Mouse (Mus musculus) heart, postnatal 14 days (tissue): ENCODE data around the gene Pde4b. TPM values are rescaled to one million over a fixed set of nuclear protein-coding genes. Genes with fewer than 3 reads are reported as not detected.
A peak's percentile ranks its signal among the peaks of the same experiment; 100 is the strongest.

ENCODE experiments used
- DNase-seq, 2 experiments: peaks; one replicate each; pipeline ENCODE4 v3.0.0; 2021 to 2022
- intact Hi-C: fragments of 180-260 bp; cut with DNase I; formaldehyde crosslinking; loops from one replicate; pipeline ENCODE4 v1.15.1; 2025
- total RNA-seq, 2 experiments: library from RNA; stranded (reverse); gene quantifications; 2 replicates each; pipeline ENCODE4 v1.2.3; 2021

Pde4b gene
- total RNA-seq, 2 experiments from 2014 or later: 45.3 to 46.5 TPM

- intact Hi-C loops: no loop called here
- DNase-seq: no peak
Measured at GRCm38 (mm10) chr4:102623789-102624611, 536.7 kb downstream of the Pde4b start.

GRCm38 (mm10) chr4:102624937-102625336, 537.6 kb downstream of the Pde4b start:
- DNase-seq: no peak
- intact Hi-C loops: no loop called here

GRCm38 (mm10) chr4:102627799-102628198, 540.5 kb downstream of the Pde4b start:
- intact Hi-C loops: no loop called here
- no peak for DNase-seq

- intact Hi-C loops: no loop called here
- DNase-seq: no peak
Measured at GRCm38 (mm10) chr4:102629621-102630020, 542.3 kb downstream of the Pde4b start.

- intact Hi-C loops: no loop called here
- no peak for DNase-seq
Measured at GRCm38 (mm10) chr4:102630261-102630660, 542.9 kb downstream of the Pde4b start.

GRCm38 (mm10) chr4:102631624-102632023, 544.3 kb downstream of the Pde4b start:
- DNase-seq: no peak
- intact Hi-C loops: loop anchor here (2.0 kb wide), 1 partner anchor 57 kb away; no protein-coding TSS in a partner anchor

- DNase-seq: no peak
- intact Hi-C loops: loop anchor here (2.0 kb wide), 1 partner anchor 58 kb away; no protein-coding TSS in a partner anchor
Measured at GRCm38 (mm10) chr4:102633241-102633640, 545.9 kb downstream of the Pde4b start.

GRCm38 (mm10) chr4:102635258-102635657, 547.9 kb downstream of the Pde4b start:
- intact Hi-C loops: no loop called here
- DNase-seq: peak; percentile 35 to 51

GRCm38 (mm10) chr4:102635944-102636343, 548.6 kb downstream of the Pde4b start:
- no peak for DNase-seq
- intact Hi-C loops: no loop called here

GRCm38 (mm10) chr4:102637348-102637910, 550.1 kb downstream of the Pde4b start:
- DNase-seq: no peak
- intact Hi-C loops: no loop called here

GRCm38 (mm10) chr4:102640942-102641341, 553.6 kb downstream of the Pde4b start:
- intact Hi-C loops: no loop called here
- DNase-seq: no peak

GRCm38 (mm10) chr4:102644062-102644461, 556.7 kb downstream of the Pde4b start:
- DNase-seq: no peak
- intact Hi-C loops: no loop called here

- DNase-seq: no peak
- intact Hi-C loops: no loop called here
Measured at GRCm38 (mm10) chr4:102647056-102647455, 559.7 kb downstream of the Pde4b start.

- intact Hi-C loops: loop anchor here (5.0 kb wide), 1 partner anchor 83 kb away; no protein-coding TSS in a partner anchor
- DNase-seq: no peak
Measured at GRCm38 (mm10) chr4:102655331-102655730, 568.0 kb downstream of the Pde4b start.

GRCm38 (mm10) chr4:102656494-102657036, 569.2 kb downstream of the Pde4b start:
- intact Hi-C loops: loop anchor here (1.0 to 5.0 kb wide), 3 partner anchors 84 to 430 kb away; no protein-coding TSS in a partner anchor
- DNase-seq: peak; percentile 34 to 49

Other genes starting within 250 kb of the Pde4b start
- gene B020004J07Rik, start 243.5 kb upstream of the Pde4b start, total RNA-seq: not detected
- not detected for gene C130073F10Rik, start 193.8 kb upstream of the Pde4b start, total RNA-seq
- not detected for gene Gm12800, start 178.4 kb upstream of the Pde4b start, total RNA-seq
- not detected for gene Gm12794, start 147.1 kb upstream of the Pde4b start, total RNA-seq
- gene Gm12790, start 106.5 kb upstream of the Pde4b start, total RNA-seq: not detected
- gene Gm12789, start 100.9 kb upstream of the Pde4b start, total RNA-seq: not detected